Mouse (Mus musculus) yolk sac, embryonic 10.5 days (tissue): ENCODE results near the gene Gas7.

Experiments used
- DNase-seq: peaks from one replicate; pipeline ENCODE4 v3.0.0-alpha.2; 2017; ENCODE audit warnings: low spot score

Gas7 gene

DNA sequence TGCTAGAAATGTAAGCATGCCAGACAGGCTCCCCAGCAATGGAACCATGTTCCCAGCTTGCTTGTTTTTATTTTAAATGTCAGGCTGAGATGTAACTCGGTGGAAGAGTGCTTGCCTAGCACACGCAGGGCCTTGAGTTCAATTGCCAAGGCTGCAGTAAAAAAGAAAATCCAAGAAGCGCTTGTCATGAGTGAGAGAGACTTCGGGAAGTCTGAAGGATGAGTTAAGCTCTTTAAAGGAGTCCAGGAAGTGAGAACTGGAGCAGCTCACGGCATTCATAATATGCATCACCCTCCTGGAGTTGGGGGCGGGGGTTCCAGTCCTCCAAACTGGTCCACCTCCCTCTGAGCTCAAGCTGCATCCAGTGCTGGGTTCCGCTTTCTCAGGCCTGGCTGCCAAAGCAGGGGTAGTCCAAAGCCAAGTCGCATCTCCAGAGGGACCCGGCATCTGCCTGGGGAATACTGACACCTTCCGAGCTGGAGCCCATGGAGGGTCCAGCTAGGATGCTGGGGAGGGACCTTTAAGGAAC, 34.5 kb downstream of the Gas7 start:
- no peak for DNase-seq

DNA sequence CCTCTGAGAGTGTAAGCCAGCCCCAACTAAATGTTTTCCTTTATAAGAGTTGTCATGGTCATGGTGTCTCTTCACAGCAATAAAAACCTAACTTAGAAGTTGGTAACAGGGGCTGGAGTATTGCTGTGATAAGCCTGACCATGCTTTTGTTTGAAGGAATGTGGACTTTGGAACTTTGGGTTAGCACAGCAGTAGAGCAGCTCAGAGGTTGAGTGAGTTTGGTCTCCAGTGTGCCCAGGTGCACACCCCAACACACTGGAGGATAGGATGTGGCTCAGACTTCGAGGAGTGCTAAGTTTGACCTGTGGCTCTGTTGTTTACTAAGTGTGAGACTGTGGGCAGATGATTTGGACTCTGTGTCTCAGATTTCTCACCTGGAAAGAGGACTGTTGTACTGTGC, 41.6 kb downstream of the Gas7 start:
- DNase-seq = peak; percentile 31

DNA sequence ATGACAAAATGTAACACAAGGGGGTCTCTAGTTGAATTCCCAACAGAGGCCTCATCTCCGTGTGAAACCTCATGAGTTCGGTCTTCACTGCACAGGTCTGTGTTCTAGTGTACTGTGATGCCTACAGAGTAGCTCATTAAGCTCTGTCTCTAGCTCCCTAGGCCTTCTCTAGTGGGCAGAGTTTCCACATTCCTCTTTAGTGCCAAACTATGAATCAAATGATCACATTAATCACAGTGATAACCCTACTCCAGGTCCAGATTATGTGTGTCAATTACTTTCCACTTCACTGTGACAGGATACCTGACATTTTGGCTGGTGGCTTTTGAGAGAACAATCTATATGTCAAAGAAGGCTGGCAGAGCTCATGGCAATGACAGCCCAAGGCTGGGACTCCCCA, 44.9 kb downstream of the Gas7 start:
- DNase-seq = no peak

DNA sequence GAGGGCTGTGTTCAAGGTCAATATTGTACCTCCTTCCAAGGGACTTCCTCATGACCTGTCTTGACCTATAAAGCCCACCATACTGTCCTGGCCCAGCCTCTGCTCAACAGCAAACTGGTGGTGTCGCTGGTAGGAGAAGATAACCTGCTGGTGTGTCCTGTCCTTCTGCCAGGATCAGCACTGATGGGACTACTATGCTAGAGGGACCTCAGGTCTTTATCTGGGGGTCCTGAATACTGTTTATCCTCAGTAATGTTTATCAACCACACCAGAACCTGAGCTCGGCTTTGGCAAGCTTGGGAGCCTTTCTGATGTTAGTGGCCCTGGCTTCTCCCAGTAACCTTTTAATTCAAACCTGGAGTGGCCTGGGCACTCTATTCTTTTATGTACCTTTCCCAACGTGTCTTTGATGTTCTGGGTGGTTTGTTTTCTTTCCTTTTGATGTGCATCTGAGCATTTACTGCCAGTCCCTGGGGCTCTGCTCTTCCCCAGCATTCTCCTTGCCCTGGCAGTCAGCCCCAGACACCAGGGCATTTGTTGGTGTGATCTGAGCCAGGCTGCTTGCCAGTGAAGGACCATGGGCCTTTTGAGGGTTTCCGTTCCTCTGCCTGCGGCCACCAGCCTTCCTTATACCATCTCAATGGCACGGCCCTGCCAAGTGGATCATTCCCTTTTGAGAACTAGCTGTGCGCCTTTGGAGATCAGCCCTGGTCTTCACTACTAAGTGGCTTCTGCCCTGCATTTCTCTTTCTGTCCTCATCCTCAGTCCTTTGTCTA, 46.4 kb downstream of the Gas7 start:
- DNase-seq = no peak

DNA sequence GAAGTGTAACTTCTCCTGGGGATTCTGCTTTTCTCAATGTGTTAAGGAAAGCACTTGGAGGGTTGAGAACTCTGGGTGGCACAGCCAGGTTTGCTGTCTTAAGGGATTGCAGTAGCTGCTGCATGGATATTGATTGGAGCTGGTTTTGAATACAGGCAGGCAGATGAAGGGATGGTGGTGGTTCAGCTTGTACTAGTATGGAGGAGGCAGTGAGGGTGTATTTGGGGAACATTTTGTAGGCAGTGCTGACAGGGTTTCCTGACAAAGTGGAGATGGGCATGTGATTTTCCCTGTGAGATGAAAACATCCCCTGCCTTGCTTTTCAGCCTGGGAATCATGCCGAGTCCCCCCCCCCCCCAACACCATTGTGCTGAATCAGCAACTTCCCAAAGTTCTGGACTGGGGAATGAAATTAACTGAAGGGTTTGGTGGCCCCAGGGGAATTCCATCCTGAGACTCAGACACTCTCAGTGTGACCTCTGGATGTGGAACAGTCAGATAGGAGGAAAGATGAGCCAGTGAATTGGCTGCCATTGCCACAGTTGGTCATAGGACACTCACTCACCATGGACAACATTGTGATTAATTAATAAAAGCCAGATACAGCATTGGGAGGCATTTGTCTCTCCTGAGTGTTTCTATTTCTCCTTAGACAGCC, 54.1 kb downstream of the Gas7 start:
- no peak for DNase-seq

DNA sequence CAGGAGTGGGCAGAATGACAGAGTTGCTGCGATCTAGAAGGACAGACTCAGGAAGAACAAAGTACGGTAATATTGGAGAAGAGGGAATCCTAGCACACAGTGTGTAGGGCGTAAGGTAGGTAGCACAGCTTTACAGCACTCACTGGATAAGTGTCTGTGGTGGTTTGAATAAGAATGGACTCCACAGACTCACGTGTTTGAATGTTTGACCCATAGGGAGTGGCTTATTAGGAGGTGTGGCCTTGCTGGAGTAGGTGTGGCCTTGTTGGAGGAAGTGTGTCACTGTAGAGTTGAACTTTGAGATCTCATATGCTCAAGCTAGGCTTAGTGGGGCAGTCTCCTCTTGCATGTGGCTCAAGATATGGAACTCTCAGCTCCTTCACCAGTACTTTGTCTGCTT, 55.6 kb downstream of the Gas7 start:
- DNase-seq = no peak

DNA sequence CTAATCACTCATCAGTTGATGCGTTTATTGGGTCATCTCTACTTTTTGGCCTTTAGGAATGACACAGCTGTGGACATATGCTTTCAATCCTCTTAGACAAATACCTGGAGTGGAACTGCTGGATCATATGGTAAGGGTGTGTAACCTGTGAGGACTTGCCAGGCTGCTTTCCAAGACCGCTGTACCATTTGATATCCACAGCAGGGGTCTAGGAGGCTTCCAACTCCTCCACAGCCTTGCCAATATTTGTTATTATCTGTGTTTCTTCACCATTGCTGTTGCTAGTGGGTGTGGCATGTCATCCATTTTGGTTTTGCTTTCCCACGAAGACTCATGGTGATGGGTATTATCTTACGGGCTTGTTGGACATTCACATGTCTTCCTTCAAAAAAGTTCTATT, 57.8 kb downstream of the Gas7 start:
- no peak for DNase-seq

DNA sequence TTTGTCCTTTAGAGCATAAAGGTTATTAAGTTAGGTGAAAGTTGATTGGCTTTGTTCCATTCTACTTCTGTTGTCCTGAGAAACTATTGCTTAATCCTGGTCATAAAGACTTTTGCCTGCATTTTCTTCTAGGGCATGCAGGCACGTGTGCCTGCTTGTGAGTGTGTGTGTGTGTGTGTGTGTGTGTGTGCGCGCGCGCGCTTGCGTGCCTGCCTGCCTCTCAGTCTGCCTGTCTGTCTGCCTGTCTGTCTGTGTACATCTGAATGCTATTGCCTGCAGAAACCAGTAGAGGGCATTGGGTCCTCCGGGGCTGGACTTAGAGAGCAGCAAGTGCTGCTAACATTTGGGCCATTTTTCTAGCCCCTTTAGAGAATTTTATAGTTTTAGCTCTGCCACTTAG, 59.2 kb downstream of the Gas7 start:
- peak; percentile 57 for DNase-seq

DNA sequence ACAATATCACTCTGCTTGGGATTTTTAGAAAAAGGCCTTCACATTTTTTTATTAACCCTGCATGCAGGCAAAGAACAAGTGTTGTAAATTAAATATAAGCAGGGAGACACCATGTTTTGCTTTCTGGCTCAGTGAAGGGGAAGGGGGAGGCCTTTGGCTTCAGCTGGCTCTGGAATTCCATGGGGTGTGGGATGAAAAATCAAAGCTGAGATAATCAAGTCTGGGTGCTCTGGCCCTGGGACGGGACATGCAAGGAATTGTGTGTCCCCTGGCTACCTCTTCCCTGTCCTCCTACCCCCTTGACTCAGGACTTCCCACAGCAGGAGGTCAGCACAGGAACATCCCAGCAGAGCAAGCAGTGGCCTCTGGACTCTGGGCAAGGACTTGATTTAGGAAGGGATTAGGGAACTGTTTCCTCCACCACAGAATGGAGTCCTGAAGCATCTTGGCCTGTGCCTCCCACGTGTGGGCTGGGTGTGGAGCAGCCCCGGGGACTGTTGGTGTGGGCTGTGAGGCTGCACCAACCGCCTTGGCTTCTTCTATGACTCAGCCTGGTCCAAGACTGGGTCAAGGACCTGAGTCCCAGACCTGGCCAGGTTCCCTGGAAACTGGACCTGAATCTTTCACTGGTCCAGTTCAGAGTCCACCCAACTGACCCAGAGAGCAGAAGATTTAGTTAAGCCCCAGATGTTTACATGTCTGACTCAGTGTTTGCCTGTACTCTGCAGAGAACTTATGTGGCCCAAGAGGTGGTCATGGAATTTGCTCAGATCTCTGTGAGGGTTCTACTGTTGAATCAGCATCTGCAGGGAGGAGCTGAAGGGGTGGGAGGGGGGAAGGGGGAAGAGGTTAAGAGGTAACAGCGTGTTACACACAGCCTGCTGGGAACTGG, 60.0 kb downstream of the Gas7 start:
- DNase-seq = peak; percentile 90

DNA sequence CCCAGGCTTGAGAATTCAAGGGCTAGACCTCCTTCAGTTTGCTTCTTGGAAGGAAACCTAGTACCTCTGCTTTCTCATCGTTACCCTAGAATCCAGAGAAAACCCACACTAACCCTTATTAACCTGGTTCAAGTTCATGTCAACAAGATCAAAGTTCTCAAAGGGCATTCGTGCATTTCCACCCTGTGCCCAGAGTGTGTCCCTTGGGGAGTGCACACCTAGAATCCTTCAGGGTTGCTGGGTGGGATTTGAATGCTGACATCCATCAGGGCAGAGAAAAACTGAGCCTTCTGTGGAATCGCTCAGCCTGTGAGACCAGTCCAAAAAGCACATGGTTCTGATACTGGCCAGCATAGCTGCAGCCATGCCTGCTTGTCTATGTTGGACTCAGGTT, 60.7 kb downstream of the Gas7 start:
- DNase-seq = no peak

DNA sequence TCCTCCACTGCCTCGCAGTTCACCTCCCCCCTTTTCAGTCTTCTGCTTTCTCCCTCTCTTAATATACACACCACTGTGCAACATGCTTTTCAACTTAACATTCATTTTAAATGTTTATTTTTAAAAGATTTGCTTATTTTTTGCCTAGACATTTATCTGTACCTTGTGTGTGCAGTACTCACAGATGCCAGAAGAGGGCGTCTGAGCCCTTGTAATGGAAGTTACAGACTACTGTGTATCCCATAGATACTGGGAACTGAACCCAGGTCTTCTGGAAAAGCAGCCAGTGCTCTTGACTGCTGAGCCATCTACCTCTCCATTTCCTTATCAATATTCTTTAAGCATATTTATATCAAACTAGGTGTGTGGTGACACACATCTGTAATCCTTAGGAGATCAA, 62.5 kb downstream of the Gas7 start:
- DNase-seq = no peak

DNA sequence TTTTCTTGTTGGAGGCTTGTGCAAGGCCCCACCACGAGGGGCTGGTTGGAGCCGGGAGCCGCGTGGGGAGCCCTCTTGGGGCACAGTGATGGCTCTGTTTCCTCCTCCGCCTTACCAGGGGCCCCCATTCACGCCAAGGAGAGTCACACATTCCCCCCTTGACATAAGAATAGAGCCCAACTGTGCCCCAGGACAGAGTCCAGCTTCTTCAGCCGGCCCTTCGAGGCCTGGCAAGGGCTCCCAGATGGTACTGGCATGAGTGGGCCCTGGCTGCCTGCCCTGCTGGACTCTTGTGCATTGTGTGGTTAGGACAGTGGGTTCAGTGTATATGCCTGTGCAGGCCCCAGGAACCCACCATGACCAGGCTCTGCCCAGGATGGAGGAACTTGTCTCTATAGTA, 63.7 kb downstream of the Gas7 start:
- no peak for DNase-seq

DNA sequence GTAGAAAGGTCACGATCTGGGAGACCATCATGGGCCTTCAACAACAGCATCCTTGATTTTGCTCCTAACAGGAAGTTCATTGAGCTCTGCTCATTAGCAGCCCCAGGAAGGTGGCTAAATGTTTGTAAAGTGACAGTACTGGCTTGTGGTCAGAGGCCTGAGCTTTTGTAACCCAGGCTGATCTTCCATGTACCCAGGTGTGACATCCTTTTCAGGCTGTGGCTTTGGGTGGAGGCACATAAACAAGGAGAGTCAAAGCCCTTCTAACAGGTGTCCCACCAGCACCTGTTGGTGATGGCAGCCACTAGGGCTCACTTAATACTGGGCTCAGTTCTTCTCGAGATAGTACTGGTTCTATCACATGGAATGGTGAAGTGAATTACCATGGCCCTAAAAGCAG, 67.4 kb downstream of the Gas7 start:
- no peak for DNase-seq

DNA sequence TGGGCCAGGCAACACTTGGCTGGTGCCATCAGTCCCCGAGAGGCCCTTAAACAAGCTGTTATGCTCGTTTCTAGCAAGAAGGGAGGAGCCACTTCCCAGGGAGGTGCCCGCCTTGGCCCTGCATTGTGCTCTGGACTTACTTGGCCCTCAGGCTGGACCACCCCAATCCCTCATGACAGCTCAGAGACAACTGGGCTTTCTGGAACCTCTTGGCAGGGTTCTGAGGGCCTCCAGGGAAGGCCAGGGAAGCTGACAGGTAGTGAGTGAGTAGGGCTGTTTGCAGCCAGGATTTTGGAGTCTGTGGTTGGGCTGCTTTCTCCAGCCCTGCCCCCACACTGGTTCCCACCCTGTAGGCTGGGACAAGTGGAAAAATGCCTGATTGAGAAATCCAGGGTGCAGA, 68.6 kb downstream of the Gas7 start:
- no peak for DNase-seq

DNA sequence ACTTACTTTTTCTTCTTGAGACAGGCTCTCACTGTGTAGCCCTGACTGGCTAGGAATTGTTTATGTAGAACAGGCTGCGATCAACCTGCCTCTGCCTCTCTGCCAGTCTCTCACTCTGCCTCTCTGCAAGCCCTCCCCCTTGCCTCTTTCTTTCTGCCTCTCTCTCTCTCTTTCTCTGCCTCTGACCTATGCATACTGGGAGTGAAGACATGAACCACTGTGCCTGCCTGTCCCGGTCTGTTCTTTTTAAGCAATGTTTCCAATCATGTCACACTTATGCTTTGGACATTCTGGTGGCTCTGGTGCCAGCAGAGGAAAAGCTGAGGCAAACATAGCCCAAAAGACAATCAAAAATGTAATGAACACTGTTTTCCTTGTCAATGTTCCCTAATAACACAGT, 69.5 kb downstream of the Gas7 start:
- no peak for DNase-seq

DNA sequence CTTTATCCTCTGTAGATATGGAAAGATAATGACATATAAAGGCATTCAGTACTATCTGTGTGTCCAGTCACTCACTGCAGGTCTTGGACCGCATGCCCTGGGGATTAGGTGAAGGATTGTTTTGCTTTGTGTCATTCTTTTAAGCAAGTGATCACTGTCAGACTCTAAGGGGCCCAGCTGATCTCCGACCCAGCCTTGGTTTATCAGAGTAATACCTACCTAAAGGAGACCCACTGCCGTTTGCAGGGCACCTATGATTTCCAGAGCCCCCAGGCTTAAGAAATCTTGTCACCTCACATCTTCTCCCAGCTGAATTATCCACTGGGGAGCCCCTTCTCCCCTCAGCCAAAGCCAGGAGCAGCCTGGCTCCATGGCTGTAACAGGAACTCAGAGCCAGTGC, 70.6 kb downstream of the Gas7 start:
- DNase-seq = no peak

DNA sequence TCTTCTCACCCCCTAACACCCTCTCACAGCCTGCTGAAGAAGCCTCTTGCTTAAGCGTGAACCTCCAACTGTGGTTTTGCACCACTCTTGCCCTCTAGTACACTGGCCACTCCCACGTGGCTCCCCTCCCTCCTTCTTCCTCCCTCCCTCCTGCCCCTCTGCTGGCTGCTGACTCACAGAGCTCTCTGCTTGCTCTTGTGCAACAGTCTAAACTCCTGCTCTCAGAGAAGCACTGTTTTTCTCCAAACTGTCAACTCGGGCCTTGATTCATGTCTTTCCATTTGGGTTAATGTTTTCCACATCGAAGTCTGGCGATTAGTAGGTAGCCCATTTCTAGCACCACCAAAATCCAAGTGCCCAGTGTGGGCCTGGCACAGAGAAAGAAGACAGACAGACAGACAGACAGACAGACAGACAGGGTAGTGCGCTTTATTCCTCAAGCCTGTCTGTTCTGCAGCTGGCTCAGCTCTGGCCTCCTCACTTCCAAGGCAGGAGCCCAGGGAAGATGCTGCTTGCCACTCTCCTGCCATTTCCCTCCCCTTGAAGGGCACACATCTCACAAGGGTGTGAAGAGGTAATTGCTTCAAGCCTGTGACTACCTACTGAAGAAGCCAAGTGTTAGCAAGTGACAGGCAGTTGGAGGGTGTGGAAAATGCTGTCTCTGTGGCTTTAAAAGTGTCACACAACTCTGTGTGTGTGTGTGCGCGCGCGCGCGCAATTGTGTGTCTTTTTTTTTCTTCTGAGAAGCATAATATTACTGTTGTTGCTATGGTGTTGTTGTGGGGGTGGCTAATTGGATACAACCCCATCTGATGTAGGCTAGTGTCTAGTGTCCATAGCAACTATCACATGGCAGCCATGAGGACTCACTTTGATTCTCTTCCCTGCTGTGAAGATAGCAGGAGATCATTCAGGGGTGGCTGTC, 71.6 kb downstream of the Gas7 start:
- peak; percentile 89 for DNase-seq

DNA sequence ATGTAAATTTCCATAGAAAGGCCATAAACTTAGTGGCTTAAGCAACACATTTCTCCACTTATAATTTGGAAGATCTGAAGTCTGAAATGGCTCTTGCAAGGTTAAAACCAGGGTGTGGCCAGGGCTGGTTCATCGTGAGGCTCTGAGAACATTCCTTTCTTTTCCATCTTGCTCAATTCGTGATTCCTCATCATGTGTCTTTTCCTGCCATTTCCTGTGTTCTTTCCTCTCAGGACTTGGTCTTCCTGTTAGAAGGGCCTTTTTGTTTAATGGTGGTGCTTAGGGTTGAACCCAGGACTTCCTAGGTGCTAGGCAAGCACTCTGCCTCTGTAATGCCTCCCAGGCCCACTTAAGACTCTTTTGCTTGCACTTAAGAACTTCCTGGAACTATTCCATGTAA, 76.0 kb downstream of the Gas7 start:
- no peak for DNase-seq

DNA sequence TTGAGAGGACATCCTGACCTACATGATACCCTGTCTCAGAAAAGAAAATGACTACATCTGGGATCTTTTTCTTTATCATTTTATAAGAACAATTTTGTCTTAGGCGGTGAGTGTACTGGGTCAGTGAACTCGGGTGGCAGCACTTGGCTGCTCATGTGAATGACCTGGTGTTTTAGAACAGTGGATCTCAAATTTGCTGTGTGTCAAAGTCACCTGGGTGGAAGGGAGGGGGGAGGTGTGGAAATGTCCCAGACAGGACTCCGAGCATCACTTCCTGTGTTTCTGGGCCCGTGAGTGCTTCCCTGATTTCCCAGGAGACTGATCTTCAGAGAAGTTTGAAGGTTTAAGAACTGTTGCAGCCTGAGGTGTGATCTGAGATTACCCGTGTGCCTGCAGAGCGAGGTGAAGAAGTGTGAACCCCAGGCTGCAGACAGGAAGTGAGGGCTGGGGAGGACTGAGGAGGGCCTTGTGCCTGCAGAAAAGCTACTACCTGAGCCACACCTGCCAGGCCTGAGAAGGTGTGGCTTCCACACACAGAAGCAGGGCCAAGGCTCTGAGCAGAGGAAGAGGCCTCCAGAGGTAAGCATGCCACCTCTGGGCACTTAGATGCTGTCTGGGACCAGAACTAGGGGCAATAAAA, 76.8 kb downstream of the Gas7 start:
- no peak for DNase-seq

DNA sequence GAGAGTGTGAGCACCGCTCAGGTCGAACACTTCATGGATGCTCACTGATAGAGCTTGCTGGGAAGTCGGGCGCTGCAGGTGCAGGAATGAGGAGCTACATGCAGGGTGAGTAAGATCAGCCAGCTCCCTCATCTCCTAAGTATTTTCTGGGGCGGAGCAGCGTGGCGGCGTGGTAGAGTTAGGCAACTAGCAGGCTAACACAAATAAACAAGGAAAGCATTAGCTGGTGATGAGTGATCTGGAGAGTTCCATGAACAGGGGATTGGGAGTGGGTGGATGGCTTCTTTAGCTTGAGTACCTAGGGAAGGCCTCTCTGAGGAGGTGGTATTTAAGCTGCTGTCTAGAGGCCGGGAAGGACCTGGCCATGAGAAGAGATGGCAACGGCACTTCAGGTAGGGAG, 77.5 kb downstream of the Gas7 start:
- DNase-seq = no peak

DNA sequence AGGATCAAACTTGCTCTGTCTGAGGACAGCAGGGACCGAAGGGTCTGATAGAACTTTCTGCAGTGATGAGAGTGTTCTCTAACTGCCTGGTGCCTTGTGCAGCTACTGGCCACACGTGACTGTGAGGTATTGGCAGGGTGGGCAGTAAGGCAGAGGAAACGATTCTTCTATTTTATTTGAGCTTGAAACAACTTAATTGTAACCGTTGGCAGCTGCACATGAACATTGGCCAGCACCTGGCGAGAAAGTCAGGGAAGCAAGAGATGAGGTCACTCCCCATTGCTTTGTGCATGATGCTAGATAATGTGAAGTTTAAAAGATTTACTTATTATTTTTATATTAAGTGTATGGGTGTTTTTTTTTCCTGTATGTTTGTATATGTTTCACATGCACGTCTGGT, 77.9 kb downstream of the Gas7 start:
- no peak for DNase-seq
